Mouse (Mus musculus) adrenal gland, adult 18-20 months (tissue): Measurements from ENCODE around the gene Cacnb4. TPM values are rescaled to one million over a fixed set of nuclear protein-coding genes. Genes with fewer than 3 reads are reported as not detected.

ENCODE experiments used
- DNase-seq, 2 experiments: peaks; one replicate each; pipeline ENCODE4 v3.0.0; 2021 to 2022; ENCODE audit warnings: low spot score in 2 of 2
- total RNA-seq, 2 experiments: library from RNA; stranded (reverse); gene quantifications; 1 replicate in 1 of 2; 2 replicates in 1 of 2; pipeline ENCODE4 v1.2.3; 2021

Cacnb4 gene
- total RNA-seq, 2 experiments from 2014 or later: 0.23 to 0.61 TPM

DNA sequence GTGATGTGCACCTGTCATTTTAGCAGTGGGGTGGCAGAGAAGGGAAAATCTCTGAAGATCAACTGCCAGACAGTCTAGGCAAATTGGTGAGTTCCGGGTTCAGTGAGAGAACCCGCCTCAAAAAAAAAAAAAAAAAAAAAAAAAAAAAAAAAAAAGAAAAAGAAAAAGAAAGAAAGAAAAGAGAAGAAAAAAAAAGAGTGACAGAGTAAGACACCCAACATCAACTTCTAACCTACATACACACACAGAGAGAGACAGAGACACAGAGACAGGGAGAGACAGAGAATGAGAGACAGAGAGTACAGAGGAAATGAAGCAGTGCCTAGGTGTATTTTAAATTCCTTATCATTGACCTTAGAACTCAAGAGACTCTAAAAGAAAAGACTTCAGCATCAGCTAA, 146.1 kb downstream of the Cacnb4 start:
- no peak for DNase-seq

DNA sequence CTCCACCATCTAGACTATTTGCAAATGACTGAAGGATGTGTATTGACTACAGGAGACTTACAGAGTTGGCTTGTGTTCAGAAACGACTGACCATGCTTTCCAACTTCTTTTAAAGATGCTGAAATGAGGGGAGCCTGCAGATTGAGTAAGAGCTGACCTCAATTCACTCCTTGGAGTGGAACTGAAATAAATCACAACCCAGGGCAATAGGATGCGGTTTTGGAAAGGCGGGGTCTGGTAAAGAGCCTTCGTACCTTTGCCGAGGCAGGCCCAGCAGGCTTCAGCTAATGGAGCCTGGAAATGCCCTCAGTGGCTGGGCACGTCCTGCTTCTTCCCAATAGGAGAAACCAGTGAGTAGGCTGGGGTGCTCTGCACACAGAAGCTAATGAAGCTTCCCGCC, 147.4 kb downstream of the Cacnb4 start:
- DNase-seq: no peak

DNA sequence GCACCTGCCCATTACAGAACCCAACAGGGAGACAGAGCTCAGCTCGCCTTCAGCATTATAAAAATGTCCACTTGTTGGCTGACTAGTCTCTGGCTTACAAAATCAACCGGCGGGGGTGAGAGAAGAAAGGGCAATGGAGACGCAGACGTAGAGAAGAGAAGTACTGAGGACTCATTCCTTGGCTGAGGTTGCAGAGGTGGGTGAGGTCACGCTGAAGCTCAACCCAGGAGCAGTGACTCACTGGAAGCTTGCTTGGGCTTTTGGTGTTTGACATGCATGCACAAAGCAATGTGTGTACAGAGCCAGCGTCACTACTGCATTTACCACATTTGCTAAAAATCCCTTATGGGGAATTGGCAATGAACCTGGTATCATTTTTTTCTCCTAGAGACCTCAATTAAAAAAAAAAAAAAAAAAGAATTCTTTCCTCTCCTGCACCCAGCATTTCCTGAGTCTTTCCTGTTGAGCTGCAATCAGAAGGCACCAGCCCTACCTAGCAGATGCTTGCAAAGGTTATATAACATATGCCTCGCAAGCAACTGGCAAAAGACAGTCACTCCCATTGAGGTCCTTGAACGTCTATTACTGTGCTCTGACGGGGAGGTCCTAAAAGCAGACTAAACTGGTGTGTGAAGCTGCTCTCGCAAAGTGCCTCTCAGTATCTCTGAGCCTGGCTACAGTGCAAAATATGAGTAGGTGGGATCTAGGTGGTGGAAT, 150.6 kb downstream of the Cacnb4 start:
- DNase-seq: no peak

DNA sequence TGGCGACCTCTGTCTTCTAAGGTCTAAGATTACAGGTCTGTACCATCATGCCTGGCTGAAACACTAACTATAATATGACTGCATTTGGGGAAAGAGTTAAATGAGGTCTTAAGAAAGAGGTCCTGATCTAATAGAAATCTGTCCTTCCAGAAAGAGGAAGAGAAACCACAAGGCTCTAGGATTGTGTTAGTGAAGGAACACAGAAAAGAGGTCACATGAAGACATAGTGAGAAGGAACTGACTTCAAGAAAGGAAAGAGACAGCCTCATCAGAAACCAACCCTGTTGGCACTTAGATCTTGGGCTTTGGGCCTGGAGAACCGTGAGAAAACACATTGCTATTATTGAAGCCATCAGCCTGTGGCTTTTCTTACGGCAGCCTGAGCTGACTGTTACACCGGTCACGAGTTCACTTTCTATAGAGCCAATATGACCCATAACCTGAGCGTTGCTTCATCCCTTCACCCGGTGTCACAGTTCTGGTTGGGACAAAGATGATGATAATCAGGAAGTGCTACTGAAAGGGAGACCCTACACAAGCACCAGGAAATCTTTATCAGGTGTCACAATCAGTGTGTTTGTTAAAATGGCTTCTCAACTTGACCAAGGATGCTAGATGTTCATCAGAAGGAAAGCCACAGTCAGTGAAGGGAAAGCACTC, 153.4 kb downstream of the Cacnb4 start:
- DNase-seq: no peak

DNA sequence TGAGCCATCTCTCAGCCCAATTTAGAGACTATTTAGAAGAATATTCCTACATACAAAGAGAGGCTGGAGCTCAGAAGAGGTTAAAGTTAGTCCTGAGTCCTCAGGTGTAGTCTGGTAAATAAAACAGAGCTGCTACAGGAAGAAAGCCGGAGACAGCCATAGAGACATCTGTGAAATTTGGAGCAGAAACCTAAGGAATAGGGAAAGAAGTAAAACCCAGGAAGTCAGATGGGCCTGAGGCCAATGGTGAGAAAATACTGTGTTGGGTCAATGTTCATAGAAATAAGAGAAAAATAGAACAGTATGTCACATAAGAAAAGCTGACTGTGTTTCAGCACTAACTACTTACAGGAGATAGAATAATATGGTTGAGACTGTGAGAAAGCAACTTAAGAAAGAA, 155.6 kb downstream of the Cacnb4 start:
- DNase-seq: no peak

DNA sequence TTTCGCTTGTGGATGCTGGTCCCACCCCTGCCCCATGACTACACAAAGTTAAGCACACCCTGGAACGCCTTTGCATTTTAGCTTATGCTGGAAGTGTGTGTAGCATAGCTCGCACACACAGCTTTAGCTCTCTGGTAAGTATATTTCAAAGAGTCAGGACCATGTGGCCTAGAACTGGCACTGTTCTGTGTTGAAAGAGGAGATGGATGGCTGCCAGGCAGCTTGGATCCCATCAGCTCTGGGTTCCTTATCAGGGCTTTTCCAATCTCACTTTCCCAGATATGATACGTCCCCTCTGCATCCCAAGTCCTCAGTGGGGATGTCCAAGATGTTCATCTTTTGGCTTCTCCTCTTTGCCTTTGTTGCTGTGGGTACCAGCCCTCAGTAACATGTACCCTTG, 157.9 kb downstream of the Cacnb4 start:
- no peak for DNase-seq

DNA sequence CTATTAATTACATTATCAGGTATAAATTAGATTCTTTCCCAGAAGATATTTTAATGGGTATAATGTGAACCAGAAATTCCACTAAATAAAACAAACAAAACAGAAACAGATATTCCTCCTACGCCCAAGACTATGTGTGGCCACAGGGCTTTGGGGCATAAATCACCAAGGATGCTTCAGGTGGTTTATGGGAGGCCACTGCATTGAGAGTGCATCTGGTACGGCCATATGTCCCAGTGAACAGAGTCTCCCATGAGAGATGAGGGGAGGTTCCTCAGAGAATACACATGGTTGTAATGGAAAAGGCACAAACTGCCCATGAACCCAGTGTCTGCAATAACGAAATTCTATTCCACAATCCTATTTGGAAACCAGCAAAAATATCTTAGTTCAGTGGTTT, 160.1 kb downstream of the Cacnb4 start:
- no peak for DNase-seq

DNA sequence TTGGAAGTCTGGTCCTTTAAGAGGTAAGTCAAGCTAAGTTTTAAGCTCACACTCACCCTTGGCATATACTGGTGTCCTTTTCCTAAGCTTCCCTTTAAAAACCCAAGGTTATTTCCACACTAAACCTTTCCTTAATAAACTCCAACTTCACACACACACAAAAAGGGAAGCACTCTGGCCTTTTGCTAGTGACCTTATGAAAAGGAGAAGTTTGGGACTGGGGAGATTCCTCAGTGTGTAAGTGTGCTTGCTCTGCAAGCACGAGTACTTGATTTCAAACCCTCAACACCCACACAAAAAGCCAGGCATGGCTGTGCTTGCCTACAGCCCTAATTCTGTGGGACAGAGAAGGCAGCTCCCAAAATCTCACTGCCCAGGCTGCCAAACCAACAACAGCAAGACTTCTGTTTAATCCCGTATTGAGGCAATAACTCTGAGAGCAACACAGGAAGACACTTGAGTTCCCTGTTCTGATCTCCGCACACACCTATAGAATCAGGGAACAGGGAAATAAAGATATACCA, 163.7 kb downstream of the Cacnb4 start:
- no peak for DNase-seq

DNA sequence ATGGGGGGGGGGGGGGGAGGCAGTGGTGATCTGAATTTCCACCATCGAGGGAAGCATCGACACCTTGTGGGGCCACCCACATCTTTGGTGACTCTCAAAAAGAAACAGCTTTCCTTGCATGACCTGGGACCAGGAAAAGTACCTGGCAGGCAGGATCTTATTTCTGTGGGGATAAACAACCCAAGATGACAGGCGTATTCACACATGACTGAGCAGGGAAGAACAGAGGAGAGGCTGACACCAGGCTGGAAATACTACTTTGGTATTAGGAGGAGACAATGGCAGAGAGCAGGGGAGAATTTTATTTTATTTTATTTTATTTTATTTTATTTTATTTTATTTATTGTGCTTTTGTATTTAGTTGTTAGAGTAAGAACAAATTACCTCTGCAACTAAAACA, 164.4 kb downstream of the Cacnb4 start:
- no peak for DNase-seq

DNA sequence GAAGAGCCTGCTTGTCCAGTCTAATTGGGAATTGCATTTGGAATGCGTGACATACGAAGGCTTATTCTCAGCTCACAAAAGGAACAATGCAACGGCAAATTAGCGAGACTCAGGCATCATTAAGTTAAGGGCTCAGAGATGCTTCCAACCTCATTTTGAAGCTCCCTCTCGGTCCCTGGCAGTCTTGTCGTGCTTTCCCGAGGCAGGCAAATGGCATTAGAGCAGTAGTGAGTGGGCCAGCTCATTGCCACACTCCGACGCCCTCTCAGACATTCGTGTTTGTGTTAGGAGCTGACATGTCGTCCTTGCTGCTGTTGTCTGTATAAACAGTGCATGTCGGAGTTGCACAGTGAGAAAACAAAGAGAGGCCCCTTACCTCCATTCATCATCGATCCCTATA, 164.8 kb downstream of the Cacnb4 start:
- no peak for DNase-seq

DNA sequence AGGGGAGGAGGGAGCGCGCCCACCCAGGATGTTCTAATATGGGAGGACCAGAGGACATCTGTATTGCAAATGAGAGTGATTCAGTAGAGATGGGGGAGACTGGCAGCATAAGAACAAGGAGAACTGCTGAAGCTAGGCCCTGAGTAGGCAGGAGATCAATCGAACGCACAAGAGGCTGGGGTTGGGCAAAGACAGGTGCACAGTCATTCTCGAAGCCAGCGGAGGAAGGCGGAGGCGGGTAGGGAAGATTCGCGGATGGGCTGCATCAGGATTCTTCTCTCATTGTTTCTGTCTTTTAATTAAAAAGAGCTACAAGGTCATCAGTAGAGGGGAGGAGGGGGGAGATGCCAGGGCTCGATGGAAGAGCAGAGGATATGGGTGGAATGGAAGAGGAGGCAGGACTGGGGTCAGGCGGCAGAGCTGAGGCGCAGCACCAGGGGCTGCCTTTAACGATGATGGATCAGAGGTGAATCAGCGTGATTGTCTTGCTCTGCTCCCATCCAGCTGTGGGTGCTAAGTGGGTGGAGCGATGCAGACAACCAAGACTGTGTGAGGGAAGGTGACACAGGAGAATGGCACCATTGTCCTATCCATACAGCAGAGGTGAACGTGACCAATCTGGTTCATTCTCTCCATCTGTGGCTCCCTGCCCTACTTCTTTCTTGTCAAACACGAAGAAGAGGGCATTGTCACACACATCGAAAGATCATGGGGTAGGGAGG, 166.7 kb downstream of the Cacnb4 start:
- DNase-seq: no peak

DNA sequence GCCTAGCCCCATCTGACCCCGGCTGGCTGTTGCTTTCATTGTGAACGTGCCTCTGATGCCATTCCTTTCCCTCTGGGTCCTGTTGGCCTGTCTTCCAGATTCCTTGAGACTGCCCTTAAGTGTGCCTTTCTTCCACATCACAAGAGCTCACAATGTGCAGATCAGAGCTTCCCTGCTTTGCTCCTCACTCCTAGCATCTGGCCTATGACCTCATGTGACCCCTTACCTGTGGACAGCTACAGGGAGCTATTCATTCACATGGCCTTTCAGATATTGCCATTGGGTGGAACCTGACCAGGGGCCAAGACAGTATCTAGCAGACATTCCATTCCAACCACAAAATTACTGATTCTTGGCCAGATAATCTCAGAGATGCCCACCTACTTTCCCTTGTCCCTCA, 171.5 kb downstream of the Cacnb4 start:
- no peak for DNase-seq

DNA sequence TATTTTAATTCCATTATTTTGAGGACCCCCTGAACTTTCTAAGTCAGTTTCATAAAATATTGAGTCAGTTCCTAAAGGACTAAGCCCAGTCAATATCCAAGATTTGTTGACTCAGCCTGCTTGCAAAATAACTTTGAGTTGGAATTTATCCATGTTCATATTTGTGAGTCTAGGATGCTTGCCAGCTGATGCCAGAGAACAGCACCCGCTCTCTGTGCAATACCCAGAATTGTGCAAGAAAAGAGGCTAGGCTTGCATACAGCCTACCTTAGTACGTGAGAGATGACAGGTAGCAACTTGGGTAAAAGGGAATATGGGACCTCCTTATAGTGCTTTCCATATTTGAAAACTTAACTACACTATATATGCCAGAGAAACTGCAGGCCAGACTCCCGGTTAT, 171.9 kb downstream of the Cacnb4 start:
- no peak for DNase-seq

DNA sequence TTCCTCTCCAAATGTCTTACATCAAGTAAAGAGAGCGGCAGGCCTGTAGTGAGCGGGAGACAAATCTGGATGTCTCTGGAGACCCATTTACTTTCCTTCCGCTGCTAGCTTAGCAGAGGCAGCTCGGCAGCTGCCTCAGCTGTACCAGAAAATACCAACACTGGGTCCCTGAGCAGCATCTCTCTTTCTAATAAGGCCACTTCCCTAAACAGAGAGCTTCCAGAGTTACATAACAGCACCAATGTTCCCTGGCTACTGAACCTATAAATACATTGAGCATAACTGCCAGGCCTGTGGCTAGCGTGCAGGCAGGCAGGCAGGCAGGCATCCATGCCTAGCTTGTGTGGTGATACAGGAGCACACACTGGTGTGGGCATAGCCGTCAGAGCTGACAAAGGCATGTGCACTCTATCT, 176.8 kb downstream of the Cacnb4 start:
- DNase-seq: no peak

DNA sequence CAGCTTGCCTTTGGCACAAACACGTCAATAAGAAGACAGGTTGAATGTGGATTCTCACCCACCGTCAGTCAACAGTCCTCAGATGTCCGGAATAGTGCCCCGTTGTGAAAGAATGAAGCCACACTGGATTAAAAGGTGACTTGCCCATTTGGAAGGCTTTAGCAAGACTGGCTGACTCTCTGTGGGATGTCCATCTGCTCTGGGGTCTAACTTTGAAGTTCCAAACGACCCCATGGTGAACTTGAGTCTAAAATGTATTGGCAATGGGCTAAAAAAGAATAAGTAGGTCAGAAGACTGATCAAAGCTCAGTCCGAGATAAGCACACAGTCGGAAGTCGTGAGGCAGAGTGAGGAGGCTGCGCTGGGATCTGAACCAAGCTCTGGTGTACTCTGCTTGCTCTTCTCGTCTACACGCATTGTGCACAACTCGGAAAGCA, 177.5 kb downstream of the Cacnb4 start:
- no peak for DNase-seq

DNA sequence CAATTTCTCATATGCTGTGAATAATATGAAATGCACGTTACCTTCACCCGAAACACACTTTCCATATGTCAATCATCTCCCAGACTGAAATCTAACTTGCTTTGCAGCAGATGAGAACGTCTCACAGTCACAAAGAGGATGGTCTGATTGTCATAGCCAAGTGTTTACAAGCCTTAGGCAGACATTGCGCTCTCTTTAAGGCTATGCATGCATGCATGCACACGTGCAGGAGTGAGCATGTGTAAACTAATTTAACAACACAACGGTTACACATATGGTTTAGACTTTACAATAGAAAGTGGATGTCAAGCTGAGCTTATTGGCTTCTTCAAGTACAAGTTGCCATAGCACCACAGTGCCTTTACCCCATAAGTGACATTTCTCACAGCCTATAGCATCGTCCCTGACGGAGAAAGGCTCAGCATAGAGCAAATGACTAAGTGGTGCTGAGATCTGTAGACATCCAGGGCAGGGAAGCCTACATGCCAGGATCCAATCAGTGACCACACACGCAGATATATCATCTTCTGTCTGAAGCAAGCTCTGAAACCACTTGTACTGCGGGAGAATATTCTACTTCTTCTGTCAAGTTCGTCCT, 181.4 kb downstream of the Cacnb4 start:
- DNase-seq: no peak

DNA sequence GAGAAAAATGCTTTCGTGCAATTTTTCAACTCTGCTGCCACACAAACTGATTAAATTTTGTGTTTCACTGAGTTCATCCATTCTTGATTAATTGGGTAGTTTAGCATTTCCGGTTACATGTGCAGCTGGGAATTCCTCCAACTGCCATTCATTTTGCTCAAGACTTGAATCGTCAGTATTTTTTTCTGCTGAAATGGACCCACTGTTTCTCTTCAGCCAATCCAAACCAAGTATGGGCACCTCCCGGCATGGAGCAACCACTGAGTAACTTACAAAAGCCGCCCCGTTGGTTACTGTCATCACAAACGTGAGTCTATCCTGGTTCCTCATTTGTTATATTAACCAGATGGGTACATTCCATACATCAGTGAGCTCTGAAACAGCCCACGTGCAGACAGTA, 182.4 kb downstream of the Cacnb4 start:
- DNase-seq: no peak

DNA sequence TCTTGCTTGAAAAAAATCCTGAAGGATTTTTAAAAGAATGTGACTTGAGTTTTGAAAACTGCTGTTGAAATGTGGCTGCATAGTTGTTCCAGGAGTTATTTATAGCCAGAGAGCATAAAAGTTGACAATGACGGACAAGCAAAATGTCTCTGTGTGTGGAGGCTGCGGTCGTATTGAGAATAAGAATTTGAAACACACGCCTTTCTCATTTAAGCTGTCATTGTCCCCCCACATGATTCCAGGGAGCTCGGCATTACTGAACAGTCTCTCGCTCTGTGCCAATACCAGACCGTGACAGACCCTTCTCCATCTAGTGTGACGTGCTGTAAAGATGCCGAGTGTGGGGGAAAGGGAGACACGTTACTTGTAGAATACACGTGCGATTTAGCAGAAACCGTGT, 183.8 kb downstream of the Cacnb4 start:
- no peak for DNase-seq

DNA sequence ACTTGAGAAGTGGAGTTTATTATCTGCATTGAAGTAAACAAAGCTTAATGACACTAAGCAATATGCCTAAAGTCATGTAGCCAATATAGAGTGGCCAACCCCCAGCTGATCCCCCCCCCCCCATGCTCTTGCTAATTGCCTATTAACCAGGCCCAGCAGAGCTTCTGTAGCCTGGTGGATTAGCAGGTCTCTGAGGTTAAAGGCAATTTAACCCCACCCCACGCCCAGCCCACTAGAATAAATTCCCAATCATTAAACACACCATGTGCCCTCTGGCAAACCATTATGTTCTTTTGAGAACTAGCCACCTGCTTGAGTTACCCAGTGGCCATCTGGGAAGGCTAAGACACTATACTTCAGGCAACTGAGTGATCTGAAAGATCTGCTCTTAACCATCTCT, 186.8 kb downstream of the Cacnb4 start:
- no peak for DNase-seq

DNA sequence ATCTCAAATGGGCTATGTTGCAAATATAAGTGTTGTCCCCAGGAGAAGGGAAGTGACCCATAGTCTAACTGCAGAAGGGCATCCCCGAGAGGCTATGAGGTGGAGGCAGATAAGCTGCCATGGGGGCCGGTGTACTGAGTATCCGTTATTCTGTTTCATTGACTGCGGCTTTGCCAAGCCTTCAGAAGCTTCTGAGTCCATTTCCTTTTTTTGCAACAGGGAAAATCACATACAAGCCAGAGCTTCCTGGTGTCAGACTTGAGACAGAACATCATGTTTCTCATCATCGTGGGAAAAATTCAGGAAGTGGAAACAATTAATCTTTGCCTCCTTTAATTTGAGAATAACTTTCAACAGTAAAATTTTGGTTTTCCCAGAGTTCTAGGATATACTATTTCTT, 193.1 kb downstream of the Cacnb4 start:
- no peak for DNase-seq

DNA sequence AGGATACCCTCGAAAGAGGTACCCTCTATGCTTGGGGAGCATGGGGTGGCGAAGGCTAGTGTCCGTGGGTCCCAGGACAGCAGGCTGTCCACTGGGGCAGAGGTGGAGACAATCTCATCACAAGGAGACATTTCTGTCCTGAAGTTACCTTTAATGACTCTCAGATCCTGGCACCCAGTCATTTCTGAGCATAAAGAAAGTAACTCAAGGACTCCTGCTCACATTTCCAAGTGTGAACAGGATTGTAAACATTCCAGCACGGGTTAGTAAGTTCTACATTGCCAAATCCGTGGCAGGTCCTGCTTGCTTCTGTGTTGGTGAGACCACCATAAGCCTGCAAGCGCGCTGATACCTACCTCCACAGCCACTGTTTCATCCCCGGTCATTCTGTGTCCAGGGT, 196.2 kb downstream of the Cacnb4 start:
- no peak for DNase-seq

DNA sequence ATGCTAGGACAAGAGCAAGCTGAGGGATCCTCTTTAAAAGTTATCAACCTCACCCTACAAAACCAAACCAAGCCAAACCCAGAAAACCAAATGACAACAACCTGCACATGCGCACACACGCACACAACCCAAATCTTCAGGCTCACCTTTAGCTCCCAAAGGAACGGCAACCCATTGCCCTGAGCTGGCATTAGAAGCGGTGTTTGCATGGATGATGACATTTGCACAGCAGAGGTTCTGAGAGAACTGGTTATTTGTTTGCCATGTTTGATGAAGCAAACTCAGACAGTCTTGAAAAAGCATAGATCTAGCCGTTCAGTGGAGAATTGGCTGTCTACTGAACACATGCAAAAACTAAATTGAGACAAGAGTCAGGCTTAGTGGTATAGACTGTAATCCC, 198.1 kb downstream of the Cacnb4 start:
- DNase-seq: no peak
